Mouse (Mus musculus): ENCODE results near the gene Rasgef1b. TPM values are rescaled to one million over a fixed set of nuclear protein-coding genes. Genes with fewer than 3 reads are reported as not detected.

The Rasgef1b gene
- polyA plus RNA-seq, 1 experiment from 2014 or later = 28.6 TPM

DNA sequence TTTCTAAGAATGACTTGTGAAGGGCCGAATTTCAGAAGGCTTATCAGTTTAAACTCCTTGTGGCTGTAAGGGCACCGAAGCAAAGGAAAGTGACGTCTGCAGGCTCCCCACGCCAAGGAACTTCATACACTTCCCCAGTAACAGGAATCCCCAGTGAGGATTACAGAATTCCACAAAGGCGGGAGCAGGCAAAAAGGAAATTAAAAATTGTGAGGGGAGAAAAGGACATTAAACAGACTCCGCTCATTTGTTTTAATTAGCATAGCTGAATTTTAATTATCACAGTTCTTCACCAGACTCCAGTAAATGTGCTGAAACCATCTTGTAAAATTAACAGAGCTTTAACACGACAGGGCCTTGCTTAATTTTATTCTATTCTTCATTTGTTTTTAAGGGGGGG lies 17.2 kb upstream of the Rasgef1b start:
- H3K27me3 ChIP-seq (ENCODE audit: control insufficient read depth, insufficient read depth, low read length) = no peaks in the 10 kb centered on the region
- H3K4me1 ChIP-seq (ENCODE audit: control insufficient read depth, insufficient read depth, low read length) = no peaks in the 10 kb centered on the region
- H3K4me2 ChIP-seq = no peak overlapping the region
- 74% methylated on average over 7 of the region's 7 CpGs for WGBS
- DNase-seq (ENCODE audit: low spot score, missing footprints) (no peak), ATAC-seq (ENCODE audit: low FRiP score) (no peak)
- no peaks in the 10 kb centered on the region for H3K36me3 ChIP-seq (ENCODE audit: control insufficient read depth, insufficient read depth, low read length)
- H3K9me3 ChIP-seq (ENCODE audit: control insufficient read depth, low read length) = no peaks in the 10 kb centered on the region
- H3K9ac ChIP-seq (ENCODE audit: low read length) = no peak overlapping the region
- H3K4me3 ChIP-seq (ENCODE audit: low read depth, low read length) = no peak overlapping the region
- no peak overlapping the region for H3K27ac ChIP-seq (ENCODE audit: low read depth, low read length)

DNA sequence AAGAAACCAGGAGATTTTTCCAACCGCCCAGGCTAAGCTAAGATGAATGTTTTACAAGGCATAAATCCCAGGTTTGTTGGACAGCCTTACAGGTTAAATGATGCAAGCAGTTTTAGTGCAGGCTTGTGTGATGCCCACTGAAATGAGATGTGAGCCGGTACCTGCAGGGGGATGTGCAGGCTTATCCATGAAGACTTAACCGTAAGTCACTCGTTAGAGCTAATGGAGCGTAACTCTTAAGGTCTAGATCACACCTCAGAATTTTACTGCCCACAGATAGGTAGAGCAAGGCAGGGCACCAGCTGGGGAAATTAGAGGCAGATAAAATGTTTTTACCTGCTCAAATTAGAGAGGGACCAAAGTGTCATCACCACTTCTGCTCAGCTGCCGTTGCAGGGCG lies 14.0 kb upstream of the Rasgef1b start:
- H3K4me2 ChIP-seq = no peak overlapping the region
- DNase-seq (ENCODE audit: low spot score, missing footprints) = no peak
- no peak overlapping the region for H3K9ac ChIP-seq (ENCODE audit: low read length)
- H3K4me3 ChIP-seq (ENCODE audit: low read depth, low read length) = no peak overlapping the region
- H3K9me3 ChIP-seq (ENCODE audit: control insufficient read depth, low read length) = no peaks in the 10 kb centered on the region
- WGBS = 90% methylated on average over 7 of the region's 7 CpGs
- no peak for ATAC-seq (ENCODE audit: low FRiP score)
- H3K36me3 ChIP-seq (ENCODE audit: control insufficient read depth, insufficient read depth, low read length) = no peaks in the 10 kb centered on the region
- no peak overlapping the region for H3K27ac ChIP-seq (ENCODE audit: low read depth, low read length)
- H3K27me3 ChIP-seq (ENCODE audit: control insufficient read depth, insufficient read depth, low read length) = no peaks in the 10 kb centered on the region
- H3K4me1 ChIP-seq (ENCODE audit: control insufficient read depth, insufficient read depth, low read length) = peaks cover 6% of the 10 kb centered on the region

DNA sequence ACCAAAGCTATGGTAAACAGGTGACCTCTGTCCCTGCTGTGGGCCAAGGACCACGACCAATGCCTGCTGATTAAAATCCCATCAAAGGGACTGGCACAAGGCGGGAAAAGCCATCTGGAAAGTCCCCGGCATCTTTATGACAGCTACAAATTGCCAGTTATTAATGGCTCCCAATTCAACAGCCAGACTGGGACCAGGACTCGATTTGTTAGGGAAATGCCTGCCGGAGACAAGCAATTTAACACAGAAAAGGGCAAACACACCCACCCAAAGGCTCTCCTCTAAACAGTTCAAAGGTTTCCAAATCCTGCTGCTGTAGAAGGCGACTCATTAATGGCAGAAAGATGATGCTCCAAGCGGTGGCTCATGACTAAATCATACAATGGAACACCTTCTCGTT lies 13.2 kb upstream of the Rasgef1b start:
- H3K4me2 ChIP-seq = no peak overlapping the region

DNA sequence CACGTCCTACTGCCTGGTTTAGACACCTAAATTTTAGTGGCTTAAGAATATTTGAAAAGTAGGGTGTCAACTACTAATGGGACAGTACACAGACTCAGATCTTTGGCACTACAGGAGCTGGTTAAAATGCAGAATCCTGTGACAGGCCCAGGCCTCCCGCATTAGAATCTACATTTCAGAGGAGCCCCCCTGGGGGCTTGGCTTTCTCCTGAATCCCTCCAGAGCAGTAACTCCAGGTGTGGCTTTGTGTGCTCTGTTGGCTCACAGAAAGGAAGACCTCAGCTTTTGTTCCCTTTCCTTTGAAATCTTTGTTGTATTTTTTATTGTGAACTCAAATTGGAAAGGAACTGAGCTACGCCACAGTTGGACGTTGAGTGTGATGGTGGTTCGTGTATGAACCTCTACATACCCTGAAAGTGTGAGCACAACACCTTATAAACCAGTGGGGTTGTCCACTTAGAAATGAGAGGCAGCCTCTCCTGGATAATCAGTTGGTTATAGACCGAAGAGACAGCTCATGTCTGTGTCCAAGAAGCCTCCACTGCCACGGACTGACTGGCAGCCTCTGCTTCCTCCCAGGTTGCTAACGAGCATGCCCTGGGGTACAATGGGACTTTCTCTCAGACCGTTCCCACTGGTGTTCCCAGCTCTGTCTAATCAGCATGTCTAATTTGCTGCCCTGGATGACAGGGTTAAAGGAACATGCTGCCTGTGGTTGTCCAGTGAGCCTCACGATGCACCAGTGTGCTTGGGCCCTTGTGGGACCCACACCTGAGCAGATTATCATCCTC lies 9.3 kb upstream of the Rasgef1b start:
- Histone ChIP-seq H3K4me1 (ENCODE audit: control insufficient read depth, insufficient read depth, low read length) (peaks cover 13% of the 10 kb centered on the region), H3K4me2 (no peak overlapping the region), H3K36me3 (ENCODE audit: control insufficient read depth, insufficient read depth, low read length) (no peaks in the 10 kb centered on the region), H3K9me3 (ENCODE audit: control insufficient read depth, low read length) (no peaks in the 10 kb centered on the region), H3K9ac (ENCODE audit: low read length) (no peak overlapping the region), H3K27me3 (ENCODE audit: control insufficient read depth, insufficient read depth, low read length) (no peaks in the 10 kb centered on the region), H3K27ac (ENCODE audit: low read depth, low read length) (no peak overlapping the region), H3K4me3 (ENCODE audit: low read depth, low read length) (no peak overlapping the region)
- 15% methylated on average over 10 of the region's 10 CpGs for WGBS
- DNase-seq (ENCODE audit: low spot score, missing footprints) (no peak), ATAC-seq (ENCODE audit: low FRiP score) (0 out of 2 replicates have a peak, but pooled peaks have one; percentile 35)

More for the DNA sequence above, 13.2 kb upstream of the Rasgef1b start:
- no peaks in the 10 kb centered on the region for H3K27me3 ChIP-seq (ENCODE audit: control insufficient read depth, insufficient read depth, low read length)
- H3K27ac ChIP-seq (ENCODE audit: low read depth, low read length) = no peak overlapping the region
- WGBS = 39% methylated on average over 8 of the region's 8 CpGs
- ATAC-seq (ENCODE audit: low FRiP score) (no peak), DNase-seq (ENCODE audit: low spot score, missing footprints) (no peak)
- no peak overlapping the region for H3K9ac ChIP-seq (ENCODE audit: low read length)
- no peaks in the 10 kb centered on the region for H3K36me3 ChIP-seq (ENCODE audit: control insufficient read depth, insufficient read depth, low read length)
- no peaks in the 10 kb centered on the region for H3K9me3 ChIP-seq (ENCODE audit: control insufficient read depth, low read length)
- no peak overlapping the region for H3K4me3 ChIP-seq (ENCODE audit: low read depth, low read length)
- peaks cover 13% of the 10 kb centered on the region for H3K4me1 ChIP-seq (ENCODE audit: control insufficient read depth, insufficient read depth, low read length)

DNA sequence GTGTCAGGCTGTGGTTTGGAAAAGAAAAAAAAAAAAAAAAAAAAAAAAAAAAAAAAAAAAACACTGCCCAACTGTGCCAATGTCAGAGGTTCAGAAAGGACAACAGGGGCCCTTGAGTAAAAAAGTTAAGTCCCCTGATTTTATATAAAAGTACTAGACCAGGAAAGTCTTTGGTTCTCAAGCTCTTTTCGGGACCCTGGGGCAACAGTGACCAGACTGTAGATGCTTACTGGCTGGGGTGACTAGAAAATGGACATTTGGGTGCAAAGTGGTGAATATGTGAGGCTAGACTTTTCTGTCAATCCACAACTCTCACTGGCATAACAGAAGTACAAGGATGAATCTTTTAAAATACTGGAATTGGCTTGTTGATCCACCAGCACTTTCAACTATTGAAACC lies 1.1 kb upstream of the Rasgef1b start:
- H3K9ac ChIP-seq (ENCODE audit: low read length) = no peak overlapping the region
- 64% methylated on average over 1 of the region's 1 CpGs for whole genome bisulfite sequencing
- H3K4me2 ChIP-seq = no peak overlapping the region
- peaks cover 19% of the 10 kb centered on the region for H3K27me3 ChIP-seq (ENCODE audit: control insufficient read depth, insufficient read depth, low read length)
- no peak for ATAC-seq (ENCODE audit: low FRiP score)
- DNase-seq (ENCODE audit: low spot score, missing footprints) = peak; percentile 93
- H3K27ac ChIP-seq (ENCODE audit: low read depth, low read length) = no peak overlapping the region
- no peaks in the 10 kb centered on the region for H3K36me3 ChIP-seq (ENCODE audit: control insufficient read depth, insufficient read depth, low read length)
- H3K4me1 ChIP-seq (ENCODE audit: control insufficient read depth, insufficient read depth, low read length) = peaks cover 11% of the 10 kb centered on the region; the same call in 1 of the 2 replicates
- H3K4me3 ChIP-seq (ENCODE audit: low read depth, low read length) = no peak overlapping the region
- no peaks in the 10 kb centered on the region for H3K9me3 ChIP-seq (ENCODE audit: control insufficient read depth, low read length)

DNA sequence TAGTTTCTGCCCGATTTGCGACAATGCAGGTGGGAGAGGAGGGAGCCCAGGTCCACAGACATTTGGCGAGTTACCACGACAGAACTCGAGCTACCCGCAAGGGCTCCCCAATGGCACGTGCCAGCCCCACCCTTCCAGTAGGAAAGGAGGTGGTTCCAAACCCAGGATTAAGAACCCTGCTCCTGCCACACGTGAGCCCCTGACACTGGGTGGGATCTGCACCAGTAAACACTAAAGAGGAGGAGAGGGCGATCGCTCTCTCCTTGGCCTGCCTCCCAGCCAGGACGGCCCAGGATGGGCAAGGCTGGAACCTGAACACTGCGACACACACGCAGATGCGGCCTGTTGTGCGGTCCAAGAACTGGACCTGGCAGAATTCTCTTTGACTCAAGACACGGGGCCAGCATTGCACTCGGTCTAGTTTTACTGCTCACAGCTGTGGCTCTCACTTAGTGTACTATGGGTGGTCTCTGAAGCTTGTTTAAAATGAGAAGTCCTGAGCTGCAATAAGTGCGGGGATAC lies 557 bp upstream of the Rasgef1b start:
- Histone ChIP-seq H3K4me2 (peak overlapping the region; percentile 100), H3K4me1 (ENCODE audit: control insufficient read depth, insufficient read depth, low read length) (peaks cover 11% of the 10 kb centered on the region; the same call in 1 of the 2 replicates), H3K27ac (ENCODE audit: low read depth, low read length) (no peak overlapping the region), H3K9ac (ENCODE audit: low read length) (peak overlapping the region; percentile 33), H3K27me3 (ENCODE audit: control insufficient read depth, insufficient read depth, low read length) (peaks cover 19% of the 10 kb centered on the region), H3K9me3 (ENCODE audit: control insufficient read depth, low read length) (no peaks in the 10 kb centered on the region), H3K4me3 (ENCODE audit: low read depth, low read length) (peak overlapping the region; percentile 28), H3K36me3 (ENCODE audit: control insufficient read depth, insufficient read depth, low read length) (no peaks in the 10 kb centered on the region)
- 2% methylated on average over 17 of the region's 18 CpGs for WGBS
- DNase-seq (ENCODE audit: low spot score, missing footprints) (peak; percentile 94), ATAC-seq (ENCODE audit: low FRiP score) (peak; percentile 78)

DNA sequence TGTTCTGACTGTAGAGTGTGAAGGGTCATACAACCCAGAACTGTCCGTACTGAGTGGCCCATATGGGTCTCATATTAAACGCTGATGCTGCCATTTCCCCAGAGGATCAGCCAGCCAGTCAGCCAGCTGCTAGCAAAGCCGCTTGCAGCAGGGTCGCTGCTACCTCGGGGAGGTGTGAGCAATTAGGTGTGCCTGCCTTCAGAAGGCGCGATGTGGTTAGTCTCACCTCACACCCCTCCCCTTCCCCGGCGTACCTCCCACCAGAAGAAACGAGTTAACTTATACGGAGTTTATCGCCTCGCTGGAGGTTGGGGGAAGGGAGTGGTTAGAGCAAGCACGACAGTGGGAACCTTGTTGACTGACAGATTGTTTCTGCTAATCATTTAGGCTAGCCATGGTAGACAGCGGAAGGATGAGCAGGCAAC lies 826 bp downstream of the Rasgef1b start:
- H3K36me3 ChIP-seq (ENCODE audit: control insufficient read depth, insufficient read depth, low read length) = no peaks in the 10 kb centered on the region
- H3K9ac ChIP-seq (ENCODE audit: low read length) = peak overlapping the region; percentile 24
- peak; percentile 30 for ATAC-seq (ENCODE audit: low FRiP score)
- peak overlapping the region; percentile 40 for H3K4me3 ChIP-seq (ENCODE audit: low read depth, low read length)
- H3K27me3 ChIP-seq (ENCODE audit: control insufficient read depth, insufficient read depth, low read length) = peaks cover 19% of the 10 kb centered on the region
- H3K9me3 ChIP-seq (ENCODE audit: control insufficient read depth, low read length) = no peaks in the 10 kb centered on the region
- H3K4me1 ChIP-seq (ENCODE audit: control insufficient read depth, insufficient read depth, low read length) = peaks cover 11% of the 10 kb centered on the region; the same call in 1 of the 2 replicates
- DNase-seq (ENCODE audit: low spot score, missing footprints) = peak; percentile 94
- peak overlapping the region; percentile 100 for H3K4me2 ChIP-seq
- H3K27ac ChIP-seq (ENCODE audit: low read depth, low read length) = no peak overlapping the region
- 0% methylated on average over 15 of the region's 15 CpGs for WGBS

DNA sequence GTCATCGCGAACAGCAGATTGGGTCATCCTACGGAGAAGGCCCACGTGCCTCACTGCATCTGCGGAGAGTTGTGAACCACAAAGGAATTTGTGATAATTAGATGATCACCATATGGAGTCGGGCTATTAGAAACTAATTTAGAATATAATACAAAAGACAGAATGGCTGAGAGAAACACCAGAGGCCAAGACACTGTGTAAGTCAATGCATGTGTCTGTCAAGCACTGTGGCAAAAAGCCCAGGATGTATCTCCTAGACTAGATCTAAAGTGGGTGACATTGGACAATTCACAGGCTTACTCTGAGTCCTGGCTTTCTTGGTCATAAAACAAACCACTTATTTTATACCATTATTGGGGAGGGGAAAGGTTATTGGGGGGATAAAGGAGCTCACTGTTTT lies 4.9 kb downstream of the Rasgef1b start:
- 90% methylated on average over 6 of the region's 6 CpGs for WGBS
- ATAC-seq (ENCODE audit: low FRiP score) (no peak), DNase-seq (ENCODE audit: low spot score, missing footprints) (no peak)
- H3K9me3 ChIP-seq (ENCODE audit: control insufficient read depth, low read length) = no peaks in the 10 kb centered on the region
- peaks cover 11% of the 10 kb centered on the region for H3K27me3 ChIP-seq (ENCODE audit: control insufficient read depth, insufficient read depth, low read length)
- no peak overlapping the region for H3K4me3 ChIP-seq (ENCODE audit: low read depth, low read length)
- no peak overlapping the region for H3K27ac ChIP-seq (ENCODE audit: low read depth, low read length)
- H3K4me2 ChIP-seq = no peak overlapping the region
- no peaks in the 10 kb centered on the region for H3K36me3 ChIP-seq (ENCODE audit: control insufficient read depth, insufficient read depth, low read length)
- peaks cover 6% of the 10 kb centered on the region; the same call in 1 of the 2 replicates for H3K4me1 ChIP-seq (ENCODE audit: control insufficient read depth, insufficient read depth, low read length)
- H3K9ac ChIP-seq (ENCODE audit: low read length) = no peak overlapping the region

DNA sequence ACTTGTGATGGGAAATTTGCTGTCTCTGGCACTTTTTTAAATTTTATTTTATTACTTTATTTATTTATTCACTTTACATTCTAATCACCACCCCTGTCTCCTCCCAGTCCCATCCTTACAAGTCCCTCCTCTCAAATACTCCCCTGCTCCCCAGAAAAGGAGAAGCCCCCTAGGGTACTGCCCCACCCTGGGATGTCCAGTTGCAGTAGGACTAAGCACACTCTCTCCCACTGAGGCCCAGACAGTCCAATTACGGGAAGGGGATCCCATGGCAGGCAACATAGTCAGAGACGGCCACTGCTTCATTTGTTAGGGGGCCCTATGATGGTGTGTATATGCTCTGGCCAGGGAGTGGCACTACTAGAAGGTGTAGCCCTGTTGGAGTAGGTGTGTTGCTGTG lies 6.6 kb downstream of the Rasgef1b start:
- 82% methylated on average over 2 of the region's 2 CpGs for WGBS
- DNase-seq (ENCODE audit: low spot score, missing footprints) (no peak), ATAC-seq (ENCODE audit: low FRiP score) (no peak)
- Histone ChIP-seq H3K4me1 (ENCODE audit: control insufficient read depth, insufficient read depth, low read length) (no peaks in the 10 kb centered on the region), H3K9ac (ENCODE audit: low read length) (no peak overlapping the region), H3K27ac (ENCODE audit: low read depth, low read length) (no peak overlapping the region), H3K4me3 (ENCODE audit: low read depth, low read length) (no peak overlapping the region), H3K27me3 (ENCODE audit: control insufficient read depth, insufficient read depth, low read length) (peaks cover 7% of the 10 kb centered on the region), H3K36me3 (ENCODE audit: control insufficient read depth, insufficient read depth, low read length) (no peaks in the 10 kb centered on the region), H3K9me3 (ENCODE audit: control insufficient read depth, low read length) (no peaks in the 10 kb centered on the region), H3K4me2 (no peak overlapping the region)

Measured in midbrain, embryonic 11.5 days (tissue).